Mouse (Mus musculus) CH12.LX (cell line): ENCODE results near the gene Dtnb. TPM values are rescaled to one million over a fixed set of nuclear protein-coding genes. Genes with fewer than 3 reads are reported as not detected.

Experiments used
- DNase-seq: peaks from one replicate; pipeline ENCODE4 v3.0.0-alpha.2; 2013; ENCODE audit errors: extremely low read depth
- H3K27ac ChIP-seq: 2 replicates; pipeline ENCODE4 v1.5.1; 2012; ENCODE audit warnings: low read depth, mild to moderate bottlenecking, control low read depth, moderate library complexity; ENCODE audit not compliant: insufficient read depth
- H3K27me3 ChIP-seq: replicated peaks from 2 replicates; pipeline ENCODE3; 2012; ENCODE audit warnings: inconsistent platforms
- H3K36me3 ChIP-seq, 2 experiments: replicated peaks in 1 of 2; 2 replicates each; pipeline versions ENCODE3 to v1.6.1; 2012; ENCODE audit warnings: inconsistent platforms in 1 of 2, low read length in 1 of 2, mild to moderate bottlenecking in 1 of 2, mixed read lengths in 1 of 2, moderate library complexity in 1 of 2; ENCODE audit not compliant: control insufficient read depth in 1 of 2, insufficient read depth in 1 of 2
- H3K4me1 ChIP-seq, 2 experiments: 2 replicates each; pipeline ENCODE4 v1.6.1; 2012; ENCODE audit warnings: inconsistent platforms in 1 of 2, moderate library complexity in 1 of 2; ENCODE audit not compliant: insufficient read depth in 2 of 2, control insufficient read depth in 1 of 2
- H3K4me2 ChIP-seq: 2 replicates; pipeline ENCODE4 v1.6.1; 2012; ENCODE audit warnings: low read depth, mild to moderate bottlenecking, control low read depth; ENCODE audit not compliant: poor library complexity, insufficient read depth, severe bottlenecking
- H3K4me3 ChIP-seq, 3 experiments: fragments of 150-350 bp in 1 of 3; sonication (generic) in 1 of 3; replicated peaks in 1 of 3; 2 replicates each; pipeline versions ENCODE3 to v1.5.1; 2011 to 2012; ENCODE audit warnings: low read depth in 2 of 3, low read length in 2 of 3, mild to moderate bottlenecking in 2 of 3, moderate library complexity in 2 of 3, control low read depth in 1 of 3, improper control_type of control experiment in 1 of 3, inconsistent platforms in 1 of 3, mixed read lengths in 1 of 3; ENCODE audit not compliant: poor library complexity in 1 of 3
- H3K79me2 ChIP-seq: replicated peaks from 2 replicates; pipeline ENCODE4 v1.6.1; 2012; ENCODE audit warnings: mild to moderate bottlenecking, moderate library complexity; ENCODE audit not compliant: control insufficient read depth, poor library complexity, insufficient read depth, severe bottlenecking; ENCODE audit errors: extremely low read depth
- H3K9ac ChIP-seq: 2 replicates; pipeline ENCODE4 v1.6.1; 2012; ENCODE audit warnings: low read depth, mild to moderate bottlenecking, control low read depth, moderate library complexity; ENCODE audit not compliant: insufficient read depth
- H3K9me3 ChIP-seq: replicated peaks from 2 replicates; pipeline ENCODE3; 2012; ENCODE audit warnings: low read length, inconsistent platforms, mixed read lengths
- CHD1 ChIP-seq: IDR thresholded peaks from 2 replicates; pipeline ENCODE4 v1.6.1; 2012; ENCODE audit warnings: low read depth, low read length, improper control_type of control experiment, inconsistent platforms
- CHD2 ChIP-seq: IDR thresholded peaks from 2 replicates; pipeline ENCODE4 v1.6.1; 2011; ENCODE audit warnings: low read length, improper control_type of control experiment
- CTCF ChIP-seq, 2 experiments: IDR thresholded peaks in 1 of 2; conservative IDR thresholded peaks in 1 of 2; 2 replicates each; pipeline ENCODE4 v1.5.1; 2011 to 2012; ENCODE audit warnings: low read depth in 2 of 2, low read length in 2 of 2, improper control_type of control experiment in 1 of 2, inconsistent platforms in 1 of 2, mild to moderate bottlenecking in 1 of 2, moderate library complexity in 1 of 2
- ELF1 ChIP-seq: IDR thresholded peaks from 2 replicates; pipeline ENCODE4 v1.6.1; 2014; ENCODE audit warnings: low read depth, mild to moderate bottlenecking, inconsistent platforms, low read length, improper control_type of control experiment
- EP300 ChIP-seq: IDR thresholded peaks from 2 replicates; pipeline ENCODE4 v1.6.1; 2011; ENCODE audit warnings: low read length, improper control_type of control experiment
- ETS1 ChIP-seq: conservative IDR thresholded peaks from 2 replicates; pipeline ENCODE4 v1.6.1; 2012; ENCODE audit warnings: low read depth, mild to moderate bottlenecking, inconsistent platforms, low read length, improper control_type of control experiment, moderate library complexity
- GABPA ChIP-seq: IDR thresholded peaks from 2 replicates; pipeline ENCODE4 v1.6.1; 2012; ENCODE audit warnings: low read depth, low read length, improper control_type of control experiment, inconsistent platforms; ENCODE audit not compliant: insufficient replicate concordance
- HCFC1 ChIP-seq: IDR thresholded peaks from 2 replicates; pipeline ENCODE4 v1.6.1; 2012; ENCODE audit warnings: low read depth, mild to moderate bottlenecking, inconsistent platforms, low read length, improper control_type of control experiment
- IRF4 ChIP-seq: IDR thresholded peaks from 2 replicates; pipeline ENCODE4 v1.6.1; 2014; ENCODE audit warnings: low read depth, mild to moderate bottlenecking, inconsistent platforms, low read length, improper control_type of control experiment
- JUN ChIP-seq: IDR thresholded peaks from 2 replicates; pipeline ENCODE4 v1.6.1; 2011; ENCODE audit warnings: low read depth, mild to moderate bottlenecking, low read length, improper control_type of control experiment, moderate library complexity; ENCODE audit not compliant: insufficient read depth
- JUND ChIP-seq: conservative IDR thresholded peaks from 2 replicates; pipeline ENCODE4 v1.6.1; 2011; ENCODE audit warnings: low read depth, low read length, improper control_type of control experiment
- KAT2A ChIP-seq: IDR thresholded peaks from 2 replicates; pipeline ENCODE4 v1.6.1; 2012; ENCODE audit warnings: low read length, improper control_type of control experiment, inconsistent platforms; ENCODE audit not compliant: insufficient replicate concordance
- MAX ChIP-seq: IDR thresholded peaks from 2 replicates; pipeline ENCODE4 v1.6.1; 2011; ENCODE audit warnings: low read length, improper control_type of control experiment
- MAZ ChIP-seq: IDR thresholded peaks from 2 replicates; pipeline ENCODE4 v1.6.1; 2012; ENCODE audit warnings: low read depth, mild to moderate bottlenecking, inconsistent platforms, low read length, improper control_type of control experiment, moderate library complexity
- NELFE ChIP-seq: IDR thresholded peaks from 2 replicates; pipeline ENCODE4 v1.6.1; 2011; ENCODE audit warnings: low read depth, low read length, improper control_type of control experiment
- NRF1 ChIP-seq: IDR thresholded peaks from 2 replicates; pipeline ENCODE4 v1.6.1; 2014; ENCODE audit warnings: low read depth, mild to moderate bottlenecking, inconsistent platforms, low read length, improper control_type of control experiment, moderate library complexity
- PAX5 ChIP-seq: IDR thresholded peaks from 2 replicates; pipeline ENCODE4 v1.6.1; 2012; ENCODE audit warnings: low read length, inconsistent platforms, mixed read lengths
- POLR2A ChIP-seq: IDR thresholded peaks from 2 replicates; pipeline ENCODE4 v1.6.1; 2011; ENCODE audit warnings: low read depth, mild to moderate bottlenecking, improper control_type of control experiment, low read length
- POLR2AphosphoS2 ChIP-seq: IDR thresholded peaks from 2 replicates; pipeline ENCODE4 v1.6.1; 2011; ENCODE audit warnings: low read depth, low read length, improper control_type of control experiment
- RCOR1 ChIP-seq: conservative IDR thresholded peaks from 2 replicates; pipeline ENCODE4 v1.6.1; 2012; ENCODE audit warnings: low read depth, mild to moderate bottlenecking, inconsistent platforms, low read length, improper control_type of control experiment
- SMC3 ChIP-seq: IDR thresholded peaks from 2 replicates; pipeline ENCODE4 v1.6.1; 2011; ENCODE audit warnings: low read depth, low read length, improper control_type of control experiment
- TCF12 ChIP-seq: IDR thresholded peaks from 2 replicates; pipeline ENCODE4 v1.6.1; 2014; ENCODE audit warnings: low read depth, mild to moderate bottlenecking, inconsistent platforms, low read length, improper control_type of control experiment
- UBTF ChIP-seq: IDR thresholded peaks from 2 replicates; pipeline ENCODE4 v1.6.1; 2012; ENCODE audit warnings: low read depth, mild to moderate bottlenecking, inconsistent platforms, low read length, improper control_type of control experiment, moderate library complexity
- USF1 ChIP-seq: IDR thresholded peaks from 2 replicates; pipeline ENCODE4 v1.6.1; 2014; ENCODE audit warnings: low read depth, mild to moderate bottlenecking, inconsistent platforms, low read length, improper control_type of control experiment
- ZC3H11A ChIP-seq: IDR thresholded peaks from 2 replicates; pipeline ENCODE4 v1.6.1; 2012; ENCODE audit warnings: low read depth, mild to moderate bottlenecking, inconsistent platforms, low read length, improper control_type of control experiment
- ZKSCAN1 ChIP-seq: IDR thresholded peaks from 2 replicates; pipeline ENCODE4 v1.6.1; 2012; ENCODE audit warnings: low read depth, inconsistent platforms, low read length, improper control_type of control experiment, borderline replicate concordance
- ZMIZ1 ChIP-seq: IDR thresholded peaks from 2 replicates; pipeline ENCODE4 v1.6.1; 2012; ENCODE audit warnings: low read depth, mild to moderate bottlenecking, inconsistent platforms, low read length, improper control_type of control experiment
- ZNF384 ChIP-seq: IDR thresholded peaks from 2 replicates; pipeline ENCODE4 v1.6.1; 2012; ENCODE audit warnings: low read depth, low read length, improper control_type of control experiment, inconsistent platforms
- dilution Hi-C: fragments of 300-500 bp; cut with MboI; formaldehyde crosslinking; loops from 2 replicates; pipeline ENCODE4 v1.14.3; 2020; ENCODE audit warnings: low sequenced_read_pairs; ENCODE audit not compliant: extremely low pct_unique_long_range_greater_than_20kb, extremely low pct_ligation_motif_present
- in situ Hi-C: fragments of 300-500 bp; cut with MboI; formaldehyde crosslinking; loops from 3 replicates; pipeline ENCODE4 v1.14.3; 2019; ENCODE audit warnings: low sequenced_read_pairs, low pct_ligation_motif_present, low pct_unique_long_range_greater_than_20kb, mixed read lengths
- polyA plus RNA-seq: library from polyadenylated mRNA; unstranded; fragments of >175 nt; gene quantifications from 2 replicates; pipeline ENCODE4 v1.2.1, GENCODE M21; 2012; ENCODE audit warnings: low read depth; ENCODE audit not compliant: insufficient read length
- total RNA-seq, 2 experiments: library from RNA; depleted of rRNA; stranded (reverse); fragments of 300-350 nt in 1 of 2; fragments of >200 nt in 1 of 2; gene quantifications; 2 replicates each; pipeline ENCODE4 v1.2.3; 2012 to 2014

Dtnb gene
- total and polyA plus RNA-seq, 3 experiments = 8.1 to 26.0 (median 17.4) TPM

GRCm38 (mm10) chr12:3720527-3720926, 148.3 kb downstream of the Dtnb start:
- peaks cover 0 to 8% of the 10 kb centered on the region in 2 experiments; a peak in 3 of 4 replicates for H3K4me1 ChIP-seq
- peaks cover 0 to 2% of the 10 kb centered on the region in 2 experiments for H3K36me3 ChIP-seq
- H3K27me3 ChIP-seq = no peaks in the 10 kb centered on the region
- H3K4me3 ChIP-seq = no peak overlapping the region
- no peak overlapping the region for H3K27ac ChIP-seq
- no peak for TF ChIP-seq ZC3H11A
- TF ChIP-seq CHD1 = no peak
- no peak for TF ChIP-seq JUND
- no peak for TF ChIP-seq ELF1
- TF ChIP-seq IRF4 = no peak
- TF ChIP-seq HCFC1 = no peak
- no peak for TF ChIP-seq CTCF (conservative IDR thresholded peaks at IDR 0.05 in 1 of 2, IDR thresholded peaks at IDR 0.05 in 1 of 2; ENCODE audit: low read depth in 2 of 2, low read length in 2 of 2)
- no peak for TF ChIP-seq TCF12
- no peak for TF ChIP-seq JUN
- no peak for TF ChIP-seq GABPA
- TF ChIP-seq ZMIZ1 = no peak
- no peak for TF ChIP-seq USF1
- no peak for TF ChIP-seq RCOR1
- no peak for TF ChIP-seq CHD2
- TF ChIP-seq ZKSCAN1 = no peak
- TF ChIP-seq NRF1 = no peak
- no peak for TF ChIP-seq SMC3
- no peak for TF ChIP-seq ETS1
- TF ChIP-seq POLR2A = no peak
- TF ChIP-seq, all 38 proteins: peak for 0
- no peaks in the 10 kb centered on the region for H3K9me3 ChIP-seq
- in situ Hi-C loops (no loop called here), dilution Hi-C loops (no loop called here)
- no peak overlapping the region for H3K4me2 ChIP-seq
- DNase-seq = no peak
- no peaks in the 10 kb centered on the region for H3K79me2 ChIP-seq
- no peak overlapping the region for H3K9ac ChIP-seq

DNA sequence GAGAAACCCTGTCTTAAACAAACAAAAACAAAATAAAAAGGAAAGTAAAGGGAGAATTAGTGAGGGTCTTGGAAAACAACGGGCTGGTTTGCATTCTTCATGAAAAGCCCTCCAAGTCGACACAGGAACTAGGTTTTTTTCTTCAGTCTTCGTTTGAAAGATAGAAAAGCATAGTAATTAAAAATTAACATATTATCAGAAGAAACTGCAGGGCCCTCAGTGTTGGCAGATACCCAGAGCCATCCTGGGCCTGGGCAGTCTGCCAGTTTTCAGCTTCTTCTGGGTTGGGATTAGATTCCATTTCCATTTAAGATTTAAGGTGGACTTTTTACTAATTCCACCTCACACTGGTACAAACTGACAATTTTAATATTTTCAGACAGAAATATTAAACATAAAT, 151.6 kb downstream of the Dtnb start:
- peaks cover under 1 to 11% of the 10 kb centered on the region in 2 experiments; a peak in 3 of 4 replicates for H3K4me1 ChIP-seq
- H3K36me3 ChIP-seq = peaks cover 2% of the 10 kb centered on the region in 2 experiments
- no peaks in the 10 kb centered on the region for H3K9me3 ChIP-seq
- H3K4me3 ChIP-seq = no peak overlapping the region
- dilution Hi-C loops = no loop called here
- in situ Hi-C loops = no loop called here
- no peak overlapping the region for H3K4me2 ChIP-seq
- H3K79me2 ChIP-seq = no peaks in the 10 kb centered on the region
- H3K9ac ChIP-seq = no peak overlapping the region
- TF ChIP-seq ZMIZ1 (no peak), KAT2A (no peak), MAX (no peak), ZKSCAN1 (no peak), USF1 (no peak), CTCF (conservative IDR thresholded peaks at IDR 0.05 in 1 of 2, IDR thresholded peaks at IDR 0.05 in 1 of 2; ENCODE audit: low read depth in 2 of 2, low read length in 2 of 2) (no peak), MAZ (no peak), ZC3H11A (no peak), ZNF384 (no peak), POLR2AphosphoS2 (no peak), ELF1 (no peak), HCFC1 (no peak), UBTF (no peak), RCOR1 (no peak), NELFE (no peak), PAX5 (no peak), SMC3 (no peak), EP300 (no peak)
- TF ChIP-seq, all 38 proteins: peak for 0
- H3K27me3 ChIP-seq = no peaks in the 10 kb centered on the region
- no peak overlapping the region for H3K27ac ChIP-seq
- DNase-seq = no peak
